Mouse (Mus musculus) frontal cortex, postnatal 10 days (tissue): ENCODE measurements around the gene Phactr4.
A peak's percentile ranks its signal among the peaks of the same experiment; 100 is the strongest.

Source experiments
- DNase-seq, 2 experiments: peaks; one replicate each; pipeline ENCODE4 v3.0.0; 2022; ENCODE audit warnings: low spot score in 2 of 2, mixed read lengths in 1 of 2

Gene Phactr4

GRCm38 (mm10) chr4:132411322-132412094, 10.8 kb downstream of the Phactr4 start:
- no peak for DNase-seq

GRCm38 (mm10) chr4:132409587-132410229, 12.6 kb downstream of the Phactr4 start:
- no peak for DNase-seq

- no peak for DNase-seq
Observed at GRCm38 (mm10) chr4:132406393-132407189, 15.7 kb downstream of the Phactr4 start.

- no peak for DNase-seq
Observed at GRCm38 (mm10) chr4:132404588-132404987, 17.7 kb downstream of the Phactr4 start.

- no peak for DNase-seq
Observed at GRCm38 (mm10) chr4:132403063-132403660, 19.1 kb downstream of the Phactr4 start.

- no peak for DNase-seq
Observed at GRCm38 (mm10) chr4:132401016-132401415, 21.3 kb downstream of the Phactr4 start.

- no peak for DNase-seq
Observed at GRCm38 (mm10) chr4:132398863-132399262, 23.4 kb downstream of the Phactr4 start.

GRCm38 (mm10) chr4:132398045-132398774, 24.1 kb downstream of the Phactr4 start:
- peak in 1 of 2 experiments; percentile 17 for DNase-seq

- DNase-seq = no peak
Observed at GRCm38 (mm10) chr4:132397120-132397519, 25.2 kb downstream of the Phactr4 start.

- DNase-seq = no peak
Observed at GRCm38 (mm10) chr4:132396251-132396650, 26.0 kb downstream of the Phactr4 start.

- no peak for DNase-seq
Observed at GRCm38 (mm10) chr4:132391063-132391740, 31.1 kb downstream of the Phactr4 start.

GRCm38 (mm10) chr4:132389302-132389701, 33.0 kb downstream of the Phactr4 start:
- DNase-seq = no peak

GRCm38 (mm10) chr4:132387617-132388016, 34.7 kb downstream of the Phactr4 start:
- no peak for DNase-seq

- no peak for DNase-seq
Observed at GRCm38 (mm10) chr4:132386846-132387245, 35.4 kb downstream of the Phactr4 start.

- DNase-seq = no peak
Observed at GRCm38 (mm10) chr4:132385771-132386410, 36.4 kb downstream of the Phactr4 start.

- DNase-seq = no peak
Observed at GRCm38 (mm10) chr4:132383455-132383854, 38.8 kb downstream of the Phactr4 start.

- DNase-seq = no peak
Observed at GRCm38 (mm10) chr4:132382296-132382695, 40.0 kb downstream of the Phactr4 start.

- DNase-seq = no peak
Observed at GRCm38 (mm10) chr4:132380965-132381616, 41.2 kb downstream of the Phactr4 start.

GRCm38 (mm10) chr4:132373820-132374219, 48.5 kb downstream of the Phactr4 start:
- DNase-seq = no peak
